ENCODE assay signal across 8 mouse cellular contexts in the genomic region with DNA sequence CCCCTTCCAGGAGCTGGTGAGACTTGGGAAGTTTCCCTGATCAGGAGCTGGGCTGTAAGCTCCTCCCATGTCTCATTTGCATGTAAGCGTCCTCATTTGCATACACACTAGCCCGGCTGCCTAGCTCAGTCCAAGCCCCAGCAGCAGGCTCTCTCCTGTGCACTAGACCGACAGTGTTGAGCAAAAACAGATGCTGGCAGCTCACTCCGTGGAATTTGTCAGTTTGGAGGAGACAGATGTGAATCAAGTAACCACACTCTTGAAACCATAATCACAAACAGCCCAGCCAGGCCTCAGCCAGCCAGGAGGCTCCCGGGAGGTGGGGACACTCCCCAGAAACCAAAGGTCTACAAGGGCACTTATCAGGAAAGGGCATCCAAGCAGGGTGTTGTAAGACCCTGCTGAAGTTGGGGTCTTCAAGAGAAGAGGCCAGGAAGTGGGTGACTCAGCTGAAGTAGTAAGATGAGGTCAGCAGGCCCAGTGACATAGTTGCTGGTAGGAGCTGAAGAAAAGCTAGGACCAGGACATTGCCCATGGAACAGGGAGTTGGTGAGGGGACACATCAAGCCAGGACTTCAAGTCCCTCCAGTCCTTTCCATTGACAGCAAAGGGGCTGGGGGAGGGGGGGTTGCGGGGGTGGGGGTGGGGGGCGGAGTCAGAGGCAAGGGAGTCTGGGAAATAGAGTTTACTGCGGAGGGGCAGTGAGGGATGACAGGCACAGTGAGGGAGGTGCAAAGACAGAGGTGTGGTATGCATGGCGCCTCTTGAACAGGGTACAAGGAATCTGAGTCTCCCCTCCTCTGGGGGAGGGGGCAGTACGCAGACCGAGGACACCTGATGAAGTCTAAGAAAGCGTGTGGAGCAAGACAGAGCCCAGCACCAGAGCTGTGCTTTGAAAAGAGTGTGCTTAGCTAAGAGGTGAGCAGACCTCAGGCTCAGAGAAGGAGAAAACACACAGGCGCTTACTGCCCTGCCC. TPM values are rescaled to one million over a fixed set of nuclear protein-coding genes. Genes with fewer than 3 reads are reported as not detected.
DNase-seq lines count a peak whose midpoint lies in the region; ATAC-seq and TF ChIP-seq lines count a peak whose summit lies in the region.

No protein-coding gene starts in this region.

- peak; percentile 58; the same call in 1 of the 2 replicates for ATAC-seq in heart, embryonic 15.5 days (replicated peaks; ENCODE audit: insufficient number of reproducible peaks, insufficient read depth, low FRiP score, low read depth)
- peak; percentile 82 for ATAC-seq in midbrain, embryonic 15.5 days (replicated peaks)

- H3K9me3 ChIP-seq in ES-E14 (ENCODE audit: control insufficient read depth, insufficient read depth, low read depth, low read length), result no peaks in the 10 kb centered on the region
- no peaks in the 10 kb centered on the region for H3K9me3 ChIP-seq in heart, embryonic 15.5 days (replicated peaks)
- no peaks in the 10 kb centered on the region for H3K9me3 ChIP-seq in midbrain, embryonic 15.5 days

- H3K4me3 ChIP-seq in ES-E14 (ENCODE audit: insufficient read depth in 1 of 2, low read depth in 1 of 2, low read length in 2 of 2, poor library complexity in 1 of 2, severe bottlenecking in 1 of 2), result no peak overlapping the region
- H3K4me3 ChIP-seq in heart, embryonic 15.5 days, result no peak overlapping the region
- H3K4me3 ChIP-seq in midbrain, embryonic 15.5 days, result no peak overlapping the region
- H3K4me3 ChIP-seq in cerebellum, adult 2 months (replicated peaks; ENCODE audit: insufficient read depth, low read depth, low read length), result no peak overlapping the region

- no peak for TF ChIP-seq CTCF in cerebellum, adult 2 months (IDR thresholded peaks at IDR 0.05; ENCODE audit: borderline replicate concordance, insufficient read depth, low read depth, low read length)

- no peak overlapping the region for H3K27ac ChIP-seq in ES-E14 (ENCODE audit: insufficient read depth, low read depth, low read length, poor library complexity, severe bottlenecking)
- peak overlapping the region; percentile 81 for H3K27ac ChIP-seq in heart, embryonic 15.5 days
- peak overlapping the region; percentile 26; the same call in 1 of the 2 replicates for H3K27ac ChIP-seq in midbrain, embryonic 15.5 days
- H3K27ac ChIP-seq in cerebellum, adult 2 months (ENCODE audit: insufficient read depth, low read length), result no peak overlapping the region

- TF ChIP-seq POLR2A in cerebellum, adult 2 months (IDR thresholded peaks at IDR 0.05; ENCODE audit: borderline replicate concordance, insufficient read depth, low read length), result no peak

- 14% methylated on average over 13 of the region's 13 CpGs for WGBS in heart, embryonic 15.5 days
- WGBS in midbrain, embryonic 15.5 days, result 21% methylated on average over 13 of the region's 13 CpGs
- WGBS in cerebellum, adult 2 months, result 70% methylated on average over 12 of the region's 13 CpGs

- 0 out of 2 replicates have a peak overlapping the region, but pooled peaks have one; percentile 19 for H3K9ac ChIP-seq in ES-E14 (ENCODE audit: insufficient read depth, low read depth, low read length, poor library complexity, severe bottlenecking)
- H3K9ac ChIP-seq in heart, embryonic 15.5 days, result peak overlapping the region; percentile 20; the same call in 1 of the 2 replicates
- H3K9ac ChIP-seq in midbrain, embryonic 15.5 days, result 0 out of 2 replicates have a peak overlapping the region, but pooled peaks have one; percentile 7

- in situ Hi-C loops in ES-E14 (cut with MboI; ENCODE audit: low sequenced_read_pairs in 2 of 2, unreplicated experiment in 2 of 2), result no loop called here

- no peaks in the 10 kb centered on the region for H3K36me3 ChIP-seq in ES-E14 (ENCODE audit: control insufficient read depth, insufficient read depth, low read length, poor library complexity, severe bottlenecking)
- H3K36me3 ChIP-seq in heart, embryonic 15.5 days, result no peaks in the 10 kb centered on the region
- no peaks in the 10 kb centered on the region for H3K36me3 ChIP-seq in midbrain, embryonic 15.5 days (replicated peaks)

- no peaks in the 10 kb centered on the region; the same call in 1 of the 2 replicates for H3K27me3 ChIP-seq in heart, embryonic 15.5 days
- no peaks in the 10 kb centered on the region for H3K27me3 ChIP-seq in midbrain, embryonic 15.5 days (replicated peaks)
- no peaks in the 10 kb centered on the region for H3K27me3 ChIP-seq in cerebellum, adult 2 months (ENCODE audit: control insufficient read depth, insufficient read depth, low read length)

- 0 out of 2 replicates have a peak overlapping the region, but pooled peaks have one; percentile 24 for H3K4me2 ChIP-seq in heart, embryonic 15.5 days
- no peak overlapping the region for H3K4me2 ChIP-seq in midbrain, embryonic 15.5 days

- H3K4me1 ChIP-seq in ES-E14 (ENCODE audit: control insufficient read depth in 2 of 2, insufficient read depth in 2 of 2, low read length in 2 of 2, poor library complexity in 1 of 2), result peaks cover 0 to 12% of the 10 kb centered on the region in 2 experiments; a peak in 1 of 4 replicates
- peaks cover 37% of the 10 kb centered on the region for H3K4me1 ChIP-seq in heart, embryonic 15.5 days (replicated peaks)
- H3K4me1 ChIP-seq in midbrain, embryonic 15.5 days, result peaks cover 20% of the 10 kb centered on the region
- H3K4me1 ChIP-seq in cerebellum, adult 2 months (ENCODE audit: control insufficient read depth, insufficient read depth, low read length), result peaks cover 18% of the 10 kb centered on the region

- DNase-seq in ES-E14 (ENCODE audit: low read depth, low spot score), result no peak
- DNase-seq in embryo, embryonic 9.5 days (ENCODE audit: extremely low spot score), result peak; percentile 70
- DNase-seq in kidney, postnatal 14 days, result peak; percentile 69
- no peak for DNase-seq in thymus, postnatal 0 days (ENCODE audit: low spot score)
- DNase-seq in cerebellum, adult 2 months, result no peak
- no peak for DNase-seq in frontal cortex, adult 2 months (ENCODE audit: extremely low spot score in 1 of 2, low spot score in 1 of 2)

TF ChIP-seq in ES-E14, 5 proteins besides CTCF, POLR2A, EP300 and RAD21:
- TF ChIP-seq HCFC1 (IDR thresholded peaks at IDR 0.05; ENCODE audit: borderline replicate concordance, insufficient read depth, low read length) (no peak), ZNF384 (IDR thresholded peaks at IDR 0.05; ENCODE audit: low read depth, low read length) (no peak), CHD2 (IDR thresholded peaks at IDR 0.05; ENCODE audit: low read depth, low read length) (no peak), MAFK (IDR thresholded peaks at IDR 0.05; ENCODE audit: insufficient read depth, low read depth, low read length) (no peak), ZC3H11A (IDR thresholded peaks at IDR 0.05; ENCODE audit: borderline replicate concordance, low read depth, low read length) (no peak)
TF ChIP-seq in ES-E14: peak in this region for 0.

RNA-seq across cellular contexts. Expression of a gene that starts 11.1 kb away (rescaled TPM):
- 21.4 and 32.7 TPM in 2 replicates for total RNA-seq in ES-E14 (2012; rRNA removed)
- 8.9 and 10.8 TPM in 2 replicates for polyA plus RNA-seq in heart, embryonic 15.5 days (2015; fragmentation: Nextera tagmentation; extraction: Ambion mirVana)
- 21.2 and 23.4 TPM in 2 replicates for polyA plus RNA-seq in midbrain, embryonic 15.5 days (2015; fragmentation: Nextera tagmentation; extraction: Ambion mirVana)
- polyA plus RNA-seq in thymus, postnatal 0 days (2015; fragmentation: Nextera tagmentation; extraction: Ambion mirVana), result 26.3 and 35.9 TPM in 2 replicates
- polyA plus RNA-seq in cerebellum, adult 2 months (2012; rRNA removed), result 52.4 and 58.4 TPM in 2 replicates
- 56.7 and 57.1 TPM in 2 replicates for polyA plus RNA-seq in frontal cortex, adult 2 months (2012; rRNA removed)

RNA-seq across cellular contexts. Expression of a gene that starts 39.9 kb away (rescaled TPM):
- total RNA-seq in ES-E14 (2012; rRNA removed), result not detected in 2 replicates
- 0.36 and 0.38 TPM in 2 replicates for polyA plus RNA-seq in heart, embryonic 15.5 days (2015; fragmentation: Nextera tagmentation; extraction: Ambion mirVana)
- 2.1 and 2.2 TPM in 2 replicates for polyA plus RNA-seq in midbrain, embryonic 15.5 days (2015; fragmentation: Nextera tagmentation; extraction: Ambion mirVana)
- polyA plus RNA-seq in thymus, postnatal 0 days (2015; fragmentation: Nextera tagmentation; extraction: Ambion mirVana), result 0.21 and 0.34 TPM in 2 replicates
- polyA plus RNA-seq in cerebellum, adult 2 months (2012; rRNA removed), result 1.8 and 3.3 TPM in 2 replicates
- polyA plus RNA-seq in frontal cortex, adult 2 months (2012; rRNA removed), result 1.1 and 1.2 TPM in 2 replicates

Comparison
In these comparisons a context has a peak if more than half of its experiments do, and no peak if none do; other contexts are left out.
1. DNase-seq: peak in embryo, embryonic 9.5 days (single experiment) and kidney, postnatal 14 days (single experiment); none in ES-E14 (single experiment), thymus, postnatal 0 days (single experiment), cerebellum, adult 2 months (0 of 2) and frontal cortex, adult 2 months (0 of 2).
2. H3K27ac ChIP-seq: peak in heart, embryonic 15.5 days (single experiment) and midbrain, embryonic 15.5 days (single experiment); none in ES-E14 (single experiment) and cerebellum, adult 2 months (single experiment).
3. Peak in every context shown above with its lines, with median percentiles within 50 percentile points of each other: H3K9ac ChIP-seq.